In genomic region chr7:48749298-48750163, GRCm38 (mm10) we compare ENCODE assay signal across 8 mouse cellular contexts. TPM values are rescaled to one million over a fixed set of nuclear protein-coding genes. Genes with fewer than 3 reads are reported as not detected.
DNase-seq lines count a peak whose midpoint lies in the region; ATAC-seq lines count a peak whose summit lies in the region.

No protein-coding gene starts in this region.

- peak overlapping the region; percentile 67 for H3K4me2 ChIP-seq in hindbrain, embryonic 15.5 days

- peaks cover 9% of the 10 kb centered on the region; the same call in 1 of the 2 replicates for H3K4me1 ChIP-seq in hindbrain, embryonic 15.5 days (replicated peaks)

- peak overlapping the region; percentile 37 for H3K4me3 ChIP-seq in hindbrain, embryonic 15.5 days

- H3K27ac ChIP-seq in hindbrain, embryonic 15.5 days (replicated peaks): peak overlapping the region; percentile 58

- no peaks in the 10 kb centered on the region for H3K9me3 ChIP-seq in hindbrain, embryonic 15.5 days

- peak; percentile 74 for DNase-seq in T-cell, adult 2 months (ENCODE audit: low spot score)
- peak; percentile 87 to 93 for DNase-seq in cerebellum, postnatal 25 days
- peak; percentile 74 to 90 for DNase-seq in frontal cortex, postnatal 36 days (ENCODE audit: low spot score in 2 of 2)
- DNase-seq in left cerebral cortex, adult 11 months (ENCODE audit: low spot score): peak; percentile 75
- DNase-seq in lung, postnatal 4 days: peak; percentile 70 to 81
- DNase-seq in retina, postnatal 7 days (ENCODE audit: low read depth, low spot score): peak; percentile 78
- DNase-seq in urinary bladder, postnatal 14 days (ENCODE audit: low spot score): peak; percentile 85

- peak overlapping the region; percentile 46 for H3K9ac ChIP-seq in hindbrain, embryonic 15.5 days

- peak; percentile 87 for ATAC-seq in hindbrain, embryonic 15.5 days (ENCODE audit: low FRiP score, low read depth)

- WGBS in hindbrain, embryonic 15.5 days: under 1% methylated on average over 24 of the region's 24 CpGs

- H3K27me3 ChIP-seq in hindbrain, embryonic 15.5 days: no peaks in the 10 kb centered on the region

- H3K36me3 ChIP-seq in hindbrain, embryonic 15.5 days: no peaks in the 10 kb centered on the region

RNA-seq across cellular contexts. Expression of gene Zdhhc13, which starts 39.3 kb away (rescaled TPM):
- polyA plus RNA-seq in hindbrain, embryonic 15.5 days (2015; fragmentation: Nextera tagmentation; extraction: Ambion mirVana): 35.8 and 37.9 TPM in 2 replicates

Comparison
In these comparisons a context has a peak if more than half of its experiments do, and no peak if none do; other contexts are left out.
1. Peak in every context shown above with its lines: DNase-seq, ATAC-seq, H3K4me3 ChIP-seq and H3K27ac ChIP-seq.